Mouse (Mus musculus) bone marrow, adult 2 months (tissue): Measurements from ENCODE around the gene Klhl2.

Experiments
- CTCF ChIP-seq: fragments of 200-500 bp; IDR thresholded peaks from 2 replicates; pipeline ENCODE4 v1.5.1; 2011; ENCODE audit warnings: low read length, control low read depth; ENCODE audit not compliant: control insufficient read depth, insufficient read depth
- POLR2A ChIP-seq: fragments of 200-500 bp; IDR thresholded peaks from 2 replicates; pipeline ENCODE4 v1.6.1; 2011; ENCODE audit warnings: low read depth, mild to moderate bottlenecking, control low read depth, low read length, borderline replicate concordance; ENCODE audit not compliant: control insufficient read depth

DNA sequence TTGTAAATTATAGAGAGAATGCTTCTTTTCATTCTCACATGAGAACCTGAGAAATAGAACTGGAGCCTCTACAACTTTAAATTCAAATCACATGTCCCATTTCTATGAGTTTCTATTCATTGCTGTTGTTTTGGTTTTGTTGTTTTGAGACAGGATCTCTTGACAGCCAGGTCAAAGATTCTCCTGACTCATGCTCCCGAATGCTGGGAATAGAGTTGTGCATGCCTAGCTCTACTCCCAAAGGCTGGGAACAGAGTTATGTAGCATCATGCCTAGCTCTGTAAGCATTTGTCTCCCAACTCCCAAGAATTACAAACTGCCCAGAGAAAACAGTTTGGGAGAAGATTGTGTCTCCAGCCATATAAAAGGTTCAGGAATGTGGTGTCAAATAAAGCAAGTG, 87.1 kb downstream of the Klhl2 start:
- TF ChIP-seq CTCF (no peak), POLR2A (no peak)
